Mouse (Mus musculus): Measurements from ENCODE around the gene Pacs1. TPM values are rescaled to one million over a fixed set of nuclear protein-coding genes. Genes with fewer than 3 reads are reported as not detected.
A peak's percentile ranks its signal among the peaks of the same experiment; 100 is the strongest.

Gene Pacs1
- polyA plus RNA-seq, 1 experiment from 2014 or later, result 30.5 TPM

GRCm38 (mm10) chr19:5107556-5108270 is 165.2 kb downstream of the Pacs1 start:
- Histone ChIP-seq H3K36me3 (ENCODE audit: control insufficient read depth, insufficient read depth, low read length) (peaks cover 28% of the 10 kb centered on the region), H3K9me3 (ENCODE audit: control insufficient read depth, low read length) (no peaks in the 10 kb centered on the region), H3K27ac (ENCODE audit: low read depth, low read length) (no peak overlapping the region), H3K4me1 (ENCODE audit: control insufficient read depth, insufficient read depth, low read length) (0 out of 2 replicates have a peak, but pooled peaks cover 6% of the 10 kb centered on the region), H3K9ac (ENCODE audit: low read length) (no peak overlapping the region), H3K4me2 (ENCODE audit: low read depth) (no peak overlapping the region), H3K4me3 (ENCODE audit: low read depth, low read length) (no peak overlapping the region), H3K27me3 (ENCODE audit: control insufficient read depth, insufficient read depth, low read length) (no peaks in the 10 kb centered on the region)
- DNase-seq (ENCODE audit: low spot score) (no peak), ATAC-seq (ENCODE audit: insufficient read depth, low FRiP score, low TSS enrichment) (no peak)
- 75% methylated on average over 18 of the region's 18 CpGs for WGBS

DNA sequence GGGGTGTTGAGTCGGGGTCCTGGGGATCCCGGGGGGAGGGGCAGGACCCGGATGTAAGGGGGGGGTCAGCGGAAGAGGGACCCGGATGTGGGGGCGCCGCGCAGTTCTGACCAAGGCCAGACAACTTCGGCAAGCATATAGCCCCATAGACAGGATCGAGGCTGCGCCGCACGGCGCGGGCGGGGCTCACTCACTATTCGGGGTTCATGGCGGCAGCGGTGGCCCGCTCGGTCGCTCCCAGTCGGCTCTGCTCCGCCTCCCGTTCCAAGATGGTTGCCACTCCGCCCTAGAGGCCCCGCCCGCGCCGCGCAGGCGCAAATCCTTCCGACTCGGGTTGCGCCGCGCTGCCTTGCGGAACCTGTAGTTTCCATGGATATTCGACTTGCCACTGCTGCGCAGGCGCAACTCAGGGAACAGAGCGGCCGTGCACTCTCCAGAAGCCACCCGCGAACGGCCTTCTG is 166.2 kb downstream of the Pacs1 start, which contains the start of gene Rab1b:
Rab1b (minus strand) TSS at position 342 of the 461 bp plus-strand sequence.
- H3K4me1 ChIP-seq (ENCODE audit: control insufficient read depth, insufficient read depth, low read length), result 0 out of 2 replicates have a peak, but pooled peaks cover 6% of the 10 kb centered on the region
- H3K9me3 ChIP-seq (ENCODE audit: control insufficient read depth, low read length), result no peaks in the 10 kb centered on the region
- H3K27ac ChIP-seq (ENCODE audit: low read depth, low read length), result peak within 1 kb of the TSS; percentile 89
- peak within 1 kb of the TSS; percentile 70 for H3K9ac ChIP-seq (ENCODE audit: low read length)
- ATAC-seq (ENCODE audit: insufficient read depth, low FRiP score, low TSS enrichment) (peak; percentile 95), DNase-seq (ENCODE audit: low spot score) (peak; percentile 99)
- peaks cover 25% of the 10 kb centered on the region for H3K36me3 ChIP-seq (ENCODE audit: control insufficient read depth, insufficient read depth, low read length)
- H3K4me3 ChIP-seq (ENCODE audit: low read depth, low read length), result peak within 1 kb of the TSS; percentile 62
- H3K4me2 ChIP-seq (ENCODE audit: low read depth), result peak within 1 kb of the TSS; percentile 85
- H3K27me3 ChIP-seq (ENCODE audit: control insufficient read depth, insufficient read depth, low read length), result no peaks in the 10 kb centered on the region
- WGBS, result under 1% methylated on average over 42 of the region's 46 CpGs

- H3K4me2 ChIP-seq (ENCODE audit: low read depth), result peak overlapping the region; percentile 85
- DNase-seq (ENCODE audit: low spot score) (no peak), ATAC-seq (ENCODE audit: insufficient read depth, low FRiP score, low TSS enrichment) (no peak)
- H3K9ac ChIP-seq (ENCODE audit: low read length), result peak overlapping the region; percentile 70
- peak overlapping the region; percentile 62 for H3K4me3 ChIP-seq (ENCODE audit: low read depth, low read length)
- H3K36me3 ChIP-seq (ENCODE audit: control insufficient read depth, insufficient read depth, low read length), result peaks cover 22% of the 10 kb centered on the region
- 0 out of 2 replicates have a peak, but pooled peaks cover 6% of the 10 kb centered on the region for H3K4me1 ChIP-seq (ENCODE audit: control insufficient read depth, insufficient read depth, low read length)
- H3K27ac ChIP-seq (ENCODE audit: low read depth, low read length), result peak overlapping the region; percentile 89; the same call in 1 of the 2 replicates
- 33% methylated on average over 9 of the region's 9 CpGs for WGBS
- H3K9me3 ChIP-seq (ENCODE audit: control insufficient read depth, low read length), result no peaks in the 10 kb centered on the region
- no peaks in the 10 kb centered on the region for H3K27me3 ChIP-seq (ENCODE audit: control insufficient read depth, insufficient read depth, low read length)
Measured at GRCm38 (mm10) chr19:5106074-5106473, 166.8 kb downstream of the Pacs1 start.

- WGBS, result 3% methylated on average over 31 of the region's 48 CpGs
- H3K36me3 ChIP-seq (ENCODE audit: control insufficient read depth, insufficient read depth, low read length), result peaks cover 12% of the 10 kb centered on the region
- ATAC-seq (ENCODE audit: insufficient read depth, low FRiP score, low TSS enrichment), result peak; percentile 64; the same call in 1 of the 2 replicates
Measured at GRCm38 (mm10) chr19:5098363-5099143, 174.4 kb downstream of the Pacs1 start, which contains the start of gene Cnih2. TSS of gene Cnih2 (minus strand) at chr19:5098521.

GRCm38 (mm10) chr19:5097521-5098362 is 175.2 kb downstream of the Pacs1 start:
- H3K27me3 ChIP-seq (ENCODE audit: control insufficient read depth, insufficient read depth, low read length), result no peaks in the 10 kb centered on the region
- peak overlapping the region; percentile 70 for H3K4me3 ChIP-seq (ENCODE audit: low read depth, low read length)
- H3K36me3 ChIP-seq (ENCODE audit: control insufficient read depth, insufficient read depth, low read length), result peaks cover 9% of the 10 kb centered on the region
- peaks cover 38% of the 10 kb centered on the region for H3K4me1 ChIP-seq (ENCODE audit: control insufficient read depth, insufficient read depth, low read length)
- DNase-seq (ENCODE audit: low spot score) (peak; percentile 18), ATAC-seq (ENCODE audit: insufficient read depth, low FRiP score, low TSS enrichment) (peak; percentile 13; the same call in 1 of the 2 replicates)
- H3K4me2 ChIP-seq (ENCODE audit: low read depth), result peak overlapping the region; percentile 98
- no peaks in the 10 kb centered on the region for H3K9me3 ChIP-seq (ENCODE audit: control insufficient read depth, low read length)
- H3K9ac ChIP-seq (ENCODE audit: low read length), result peak overlapping the region; percentile 87
- H3K27ac ChIP-seq (ENCODE audit: low read depth, low read length), result peak overlapping the region; percentile 74; the same call in 1 of the 2 replicates
- 5% methylated on average over 29 of the region's 31 CpGs for WGBS

More at GRCm38 (mm10) chr19:5098363-5099143, 174.4 kb downstream of the Pacs1 start, which contains the start of gene Cnih2:
- Histone ChIP-seq H3K27me3 (ENCODE audit: control insufficient read depth, insufficient read depth, low read length) (no peaks in the 10 kb centered on the region), H3K9ac (ENCODE audit: low read length) (peak within 1 kb of the TSS; percentile 87), H3K27ac (ENCODE audit: low read depth, low read length) (peak within 1 kb of the TSS; percentile 74), H3K4me3 (ENCODE audit: low read depth, low read length) (peak within 1 kb of the TSS; percentile 70), H3K4me2 (ENCODE audit: low read depth) (peak within 1 kb of the TSS; percentile 98), H3K9me3 (ENCODE audit: control insufficient read depth, low read length) (no peaks in the 10 kb centered on the region), H3K4me1 (ENCODE audit: control insufficient read depth, insufficient read depth, low read length) (peaks cover 38% of the 10 kb centered on the region)
- DNase-seq (ENCODE audit: low spot score), result peak; percentile 88

- Histone ChIP-seq H3K36me3 (ENCODE audit: control insufficient read depth, insufficient read depth, low read length) (peaks cover 13% of the 10 kb centered on the region), H3K27me3 (ENCODE audit: control insufficient read depth, insufficient read depth, low read length) (no peaks in the 10 kb centered on the region), H3K27ac (ENCODE audit: low read depth, low read length) (no peak overlapping the region), H3K9me3 (ENCODE audit: control insufficient read depth, low read length) (no peaks in the 10 kb centered on the region), H3K4me1 (ENCODE audit: control insufficient read depth, insufficient read depth, low read length) (peaks cover 38% of the 10 kb centered on the region), H3K9ac (ENCODE audit: low read length) (peak overlapping the region; percentile 44), H3K4me2 (ENCODE audit: low read depth) (peak overlapping the region; percentile 98), H3K4me3 (ENCODE audit: low read depth, low read length) (peak overlapping the region; percentile 70)
- DNase-seq (ENCODE audit: low spot score) (peak; percentile 15), ATAC-seq (ENCODE audit: insufficient read depth, low FRiP score, low TSS enrichment) (no peak)
- 17% methylated on average over 9 of the region's 9 CpGs for WGBS
Measured at GRCm38 (mm10) chr19:5095887-5096474, 176.9 kb downstream of the Pacs1 start.

DNA sequence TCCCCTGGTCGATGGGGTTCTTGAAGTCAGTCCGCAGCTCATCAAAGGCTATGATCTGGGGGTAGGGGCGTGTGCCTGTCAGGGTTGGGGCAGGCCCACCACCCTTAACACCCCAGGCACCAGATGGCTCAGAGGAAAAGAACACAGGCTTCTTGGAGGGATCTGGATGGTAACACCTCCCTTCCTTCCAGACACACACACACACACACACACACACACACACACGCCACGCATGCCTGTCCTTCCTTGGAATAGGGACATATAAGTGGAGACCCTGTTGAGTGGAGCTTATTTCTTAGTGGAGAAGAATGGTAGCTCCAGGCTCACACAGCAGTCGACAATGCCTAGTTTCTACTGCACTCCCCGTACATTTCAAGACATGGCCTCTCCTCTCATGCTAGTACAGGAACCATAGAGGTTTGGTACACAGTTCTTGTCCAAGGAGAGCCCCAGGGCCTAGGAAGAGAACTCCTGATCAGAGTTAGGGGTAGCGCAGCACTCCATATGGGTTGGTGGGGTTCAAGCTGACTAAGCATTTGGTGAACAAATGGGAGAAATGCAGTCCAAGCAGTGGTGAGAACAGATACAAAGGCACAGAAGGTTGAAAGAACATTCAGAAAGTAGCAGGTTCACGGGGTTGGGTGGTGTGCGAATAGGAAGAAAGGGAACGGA is 178.0 kb downstream of the Pacs1 start:
- ATAC-seq (ENCODE audit: insufficient read depth, low FRiP score, low TSS enrichment), result peak; percentile 2; the same call in 1 of the 2 replicates
- peak overlapping the region; percentile 42; the same call in 1 of the 2 replicates for H3K27ac ChIP-seq (ENCODE audit: low read depth, low read length)
- no peak overlapping the region; the same call in 1 of the 2 replicates for H3K9ac ChIP-seq (ENCODE audit: low read length)
- no peak for DNase-seq (ENCODE audit: low spot score)
- peaks cover 9% of the 10 kb centered on the region for H3K36me3 ChIP-seq (ENCODE audit: control insufficient read depth, insufficient read depth, low read length)
- H3K4me2 ChIP-seq (ENCODE audit: low read depth), result peak overlapping the region; percentile 98
- H3K4me1 ChIP-seq (ENCODE audit: control insufficient read depth, insufficient read depth, low read length), result peaks cover 38% of the 10 kb centered on the region
- H3K9me3 ChIP-seq (ENCODE audit: control insufficient read depth, low read length), result no peaks in the 10 kb centered on the region
- H3K4me3 ChIP-seq (ENCODE audit: low read depth, low read length), result peak overlapping the region; percentile 15
- 40% methylated on average over 11 of the region's 11 CpGs for WGBS
- H3K27me3 ChIP-seq (ENCODE audit: control insufficient read depth, insufficient read depth, low read length), result no peaks in the 10 kb centered on the region

All from neural tube, embryonic 11.5 days (tissue).